Mouse (Mus musculus) MEL (cell line): ENCODE results near the gene Slc29a1.

ENCODE experiments used
- CTCF ChIP-seq, 3 experiments: IDR thresholded peaks in 2 of 3; conservative IDR thresholded peaks in 1 of 3; 2 replicates each; pipeline ENCODE4 v1.5.1; 2011 to 2012; ENCODE audit warnings: low read length in 3 of 3, low read depth in 2 of 3, mild to moderate bottlenecking in 2 of 3, improper control_type of control experiment in 1 of 3, inconsistent platforms in 1 of 3, mixed read lengths in 1 of 3, moderate library complexity in 1 of 3; ENCODE audit not compliant: control insufficient read depth in 1 of 3, insufficient read depth in 1 of 3, poor library complexity in 1 of 3, severe bottlenecking in 1 of 3
- EP300 ChIP-seq, 2 experiments: IDR thresholded peaks; 2 replicates each; pipeline ENCODE4 v1.6.1; 2011; ENCODE audit warnings: improper control_type of control experiment in 2 of 2, low read length in 2 of 2, low read depth in 1 of 2, mild to moderate bottlenecking in 1 of 2
- NELFE ChIP-seq: IDR thresholded peaks from 2 replicates; pipeline ENCODE4 v1.6.1; 2011; ENCODE audit warnings: low read depth, low read length, improper control_type of control experiment
- POLR2A ChIP-seq, 2 experiments: IDR thresholded peaks; 2 replicates each; pipeline ENCODE4 v1.6.1; 2011 to 2012; ENCODE audit warnings: low read length in 2 of 2, mild to moderate bottlenecking in 2 of 2, control low read depth in 1 of 2, improper control_type of control experiment in 1 of 2, low read depth in 1 of 2, moderate library complexity in 1 of 2; ENCODE audit not compliant: control insufficient read depth in 1 of 2, insufficient read depth in 1 of 2, poor library complexity in 1 of 2
- USF1 ChIP-seq: IDR thresholded peaks from 2 replicates; pipeline ENCODE4 v1.6.1; 2014; ENCODE audit warnings: low read depth, mild to moderate bottlenecking, inconsistent platforms, low read length, improper control_type of control experiment, moderate library complexity

GRCm38 (mm10) chr17:45642701-45643100, 43.3 kb upstream of the Slc29a1 start:
- TF ChIP-seq EP300 (IDR thresholded peaks at IDR 0.05; ENCODE audit: low read depth in 1 of 2, low read length in 2 of 2) (no peak), USF1 (no peak), CTCF (IDR thresholded peaks at IDR 0.05 in 2 of 3, conservative IDR thresholded peaks at IDR 0.05 in 1 of 3; ENCODE audit: control insufficient read depth in 1 of 3, insufficient read depth in 1 of 3, low read depth in 2 of 3, low read length in 3 of 3, poor library complexity in 1 of 3, severe bottlenecking in 1 of 3) (peak; percentile 71 to 91 (median 82)), NELFE (no peak), POLR2A (IDR thresholded peaks at IDR 0.05; ENCODE audit: control insufficient read depth in 1 of 2, insufficient read depth in 1 of 2, low read depth in 1 of 2, low read length in 2 of 2, poor library complexity in 1 of 2) (no peak)
